Mouse (Mus musculus): Measurements from ENCODE around the gene Gm20388.

GRCm38 (mm10) chr8:121035611-121036010 is 1125.0 kb downstream of the Gm20388 start:
- TF ChIP-seq EP300 (IDR thresholded peaks at IDR 0.05; ENCODE audit: low read depth), result no peak
- TF ChIP-seq CTCF (IDR thresholded peaks at IDR 0.05; ENCODE audit: low read depth), result no peak
